Mouse (Mus musculus) heart, postnatal 36 days (tissue): ENCODE results near the gene Eif4g3. TPM values are rescaled to one million over a fixed set of nuclear protein-coding genes. Genes with fewer than 3 reads are reported as not detected.

Experiments
- DNase-seq, 2 experiments: peaks; one replicate each; pipeline ENCODE4 v3.0.0; 2021 to 2022
- intact Hi-C: fragments of 180-260 bp; cut with DNase I; formaldehyde crosslinking; loops from one replicate; pipeline ENCODE4 v1.15.1; 2025
- total RNA-seq, 2 experiments: library from RNA; stranded (reverse); gene quantifications; 2 replicates each; pipeline ENCODE4 v1.2.3; 2021

Gene Eif4g3
- total RNA-seq, 2 experiments from 2014 or later: 45.5 to 47.2 TPM

DNA sequence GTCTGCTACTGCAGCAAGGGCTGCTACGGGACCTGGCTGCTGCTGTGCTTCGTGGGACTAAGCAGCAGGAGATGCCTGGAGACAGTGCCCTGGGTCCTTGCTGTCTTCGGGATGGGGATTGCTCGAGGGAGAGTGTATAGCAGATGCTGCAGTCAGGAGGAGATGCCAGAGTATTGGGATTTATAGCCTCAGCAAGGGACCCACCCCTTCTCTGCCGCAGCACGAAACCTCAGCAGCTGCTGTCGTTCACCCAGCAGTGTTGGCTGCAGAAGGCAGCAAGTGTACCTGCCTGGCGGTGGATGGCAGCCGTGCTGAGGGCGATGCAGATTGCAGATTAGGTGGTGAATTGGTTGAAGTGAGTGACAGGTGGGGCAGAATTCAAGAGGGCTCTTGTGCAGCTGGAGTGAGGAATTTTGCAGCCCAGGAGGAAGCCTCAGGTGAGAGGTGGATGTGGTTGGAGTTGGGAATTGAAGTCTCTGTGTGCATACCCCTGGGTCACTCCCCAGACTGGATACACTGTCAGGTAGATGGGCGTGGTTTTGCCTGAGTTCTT is 24.3 kb downstream of the Eif4g3 start:
- intact Hi-C loops: no loop called here
- no peak for DNase-seq

DNA sequence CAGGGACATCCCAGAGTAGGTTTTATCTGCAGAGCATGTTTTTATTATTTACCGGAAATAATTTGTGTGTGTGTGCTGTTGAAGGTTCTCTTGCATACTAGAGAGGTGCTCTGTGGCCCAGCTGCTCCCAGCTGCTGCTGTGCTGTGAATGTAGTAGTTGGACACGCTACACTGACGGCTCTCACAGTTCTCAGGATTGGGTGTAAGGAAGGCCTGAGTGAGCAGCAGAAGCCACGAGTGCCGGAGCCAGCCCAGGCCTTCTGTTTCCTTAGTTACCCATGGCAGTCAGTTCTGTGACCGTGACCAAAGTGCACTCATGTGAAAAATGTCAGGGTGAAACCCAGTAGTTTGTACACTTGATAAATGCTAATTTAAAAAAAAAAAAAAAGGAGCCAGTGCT is 25.2 kb downstream of the Eif4g3 start:
- intact Hi-C loops: no loop called here
- peak in 1 of 2 experiments; percentile 49 for DNase-seq

DNA sequence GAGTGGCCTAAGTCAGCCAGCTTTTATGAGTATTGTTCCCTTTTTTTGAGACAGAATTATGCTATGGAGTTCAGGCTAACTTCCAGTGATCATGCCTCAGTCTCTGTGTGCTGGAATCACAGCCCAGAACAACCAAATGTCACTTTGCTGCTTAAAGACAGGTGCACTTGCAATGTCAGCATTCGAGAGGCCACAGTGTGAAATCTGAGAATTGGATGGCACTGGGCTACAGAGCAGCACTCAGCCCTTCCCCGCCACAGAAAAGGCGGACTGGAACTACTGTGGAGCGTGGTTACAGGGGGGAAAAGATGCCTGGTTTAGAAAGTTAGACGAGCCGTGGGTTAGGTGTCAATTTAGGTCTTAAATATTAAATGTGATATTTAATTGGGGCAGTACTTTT is 27.4 kb downstream of the Eif4g3 start:
- no peak for DNase-seq
- intact Hi-C loops: no loop called here

DNA sequence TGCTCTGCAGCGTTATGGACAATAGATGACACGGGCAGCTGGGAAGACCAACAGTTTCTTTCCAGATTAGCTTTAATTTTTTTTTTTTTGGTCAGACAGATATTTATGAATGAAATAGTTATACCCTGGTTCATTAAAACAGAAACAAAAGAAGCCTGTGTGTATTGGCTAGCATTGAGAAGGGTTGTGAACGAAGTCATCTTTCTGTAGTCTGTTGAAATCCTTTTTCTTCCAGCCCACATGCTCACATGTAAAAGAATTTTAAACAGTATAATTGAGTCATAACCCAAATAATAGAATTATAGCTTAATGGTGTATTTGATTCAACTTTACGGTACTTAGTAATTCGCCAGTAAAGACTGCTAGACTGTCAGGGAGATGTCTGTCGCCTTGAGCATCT is 28.8 kb downstream of the Eif4g3 start:
- intact Hi-C loops: no loop called here
- DNase-seq: no peak

DNA sequence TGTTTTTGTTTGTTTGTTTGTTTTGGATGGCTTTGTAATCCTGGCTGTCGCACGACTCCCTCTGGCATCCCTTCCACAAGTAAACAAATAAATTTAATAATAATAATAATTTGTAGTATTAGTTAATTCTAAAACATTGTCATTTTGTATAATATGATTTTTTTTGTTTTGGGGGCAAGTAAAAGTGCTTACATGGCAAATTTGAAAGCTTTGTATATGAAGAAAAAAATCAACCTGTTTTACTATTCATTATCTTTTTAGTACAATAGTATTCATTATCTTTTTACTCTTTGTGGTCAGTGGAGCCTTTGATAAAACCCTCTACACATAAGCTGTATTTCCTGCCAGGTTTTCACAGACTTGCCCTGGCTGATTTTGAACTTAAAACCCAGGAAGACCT is 29.9 kb downstream of the Eif4g3 start:
- DNase-seq: no peak
- intact Hi-C loops: no loop called here

DNA sequence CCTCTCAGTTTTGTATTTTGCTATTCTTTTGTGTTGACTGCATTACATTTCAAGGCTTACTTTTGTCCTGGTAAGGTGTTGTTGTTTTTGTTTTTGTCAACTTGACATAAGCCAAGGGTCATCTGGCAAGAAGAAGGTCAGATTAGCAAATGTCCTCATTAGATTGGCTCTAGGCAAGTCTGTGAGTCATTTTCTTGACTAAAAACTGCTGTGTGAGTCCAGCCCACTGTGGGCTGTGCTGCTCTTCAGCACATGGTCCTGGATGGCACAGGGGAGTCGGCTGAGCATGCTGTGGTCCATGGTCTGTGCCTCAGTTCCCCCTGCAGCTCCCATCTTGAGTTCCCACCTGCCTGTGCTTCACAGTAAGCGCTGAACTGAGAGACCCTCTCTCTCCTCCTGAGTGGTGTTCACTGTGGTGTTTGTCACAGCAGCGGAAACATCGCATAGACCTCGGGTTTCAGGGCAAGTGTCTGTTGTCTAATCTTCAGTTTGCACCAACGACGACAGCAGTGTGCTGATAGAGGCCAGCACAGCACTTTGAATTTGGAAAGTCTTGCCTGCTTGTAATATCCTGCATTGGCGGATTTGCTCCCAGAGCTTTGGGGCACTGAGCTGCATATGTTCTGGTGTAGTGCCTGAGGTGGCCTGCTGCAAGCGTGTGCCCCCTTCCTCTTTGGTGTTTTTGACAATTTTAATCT is 30.7 kb downstream of the Eif4g3 start:
- DNase-seq: no peak
- intact Hi-C loops: no loop called here

DNA sequence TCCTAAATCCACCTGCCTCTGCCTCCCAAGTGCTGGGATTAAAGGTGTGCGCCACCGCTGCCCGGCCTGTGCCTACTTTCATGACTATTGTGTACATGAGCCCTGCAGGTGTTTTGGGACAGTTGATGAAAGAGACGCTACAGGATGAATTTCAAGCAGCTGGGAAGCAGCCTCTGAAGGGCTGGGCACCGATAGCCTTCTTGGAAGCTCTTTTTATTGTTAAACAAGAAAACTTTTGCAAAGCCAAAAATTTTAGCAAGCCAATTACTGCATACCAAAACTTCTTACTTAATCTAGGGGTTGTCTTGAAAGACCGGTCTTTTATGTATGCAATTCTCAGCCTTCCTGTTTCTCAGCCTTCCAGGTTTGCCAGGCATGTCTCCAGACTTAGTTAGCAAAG is 36.3 kb downstream of the Eif4g3 start:
- intact Hi-C loops: no loop called here
- no peak for DNase-seq

DNA sequence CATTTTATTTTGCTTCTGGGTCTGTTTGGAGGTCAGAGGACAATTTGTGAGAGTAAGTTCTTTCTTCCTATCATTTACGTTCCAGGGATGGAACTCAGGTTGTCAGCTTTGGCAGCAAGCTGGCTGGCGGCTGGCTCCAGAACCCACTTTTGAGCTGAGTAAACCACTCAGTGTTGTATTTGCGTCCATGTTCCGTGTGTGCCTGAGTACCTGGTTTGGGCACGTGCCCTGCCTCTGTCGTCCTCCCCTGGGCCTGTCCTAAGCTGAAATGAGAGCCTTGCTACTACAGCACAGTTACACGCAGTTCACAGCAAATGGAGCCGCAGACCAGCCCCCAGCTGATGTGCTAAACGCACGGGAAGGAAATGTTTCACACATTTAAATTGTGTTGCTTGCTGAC is 39.0 kb downstream of the Eif4g3 start:
- intact Hi-C loops: no loop called here
- DNase-seq: no peak

DNA sequence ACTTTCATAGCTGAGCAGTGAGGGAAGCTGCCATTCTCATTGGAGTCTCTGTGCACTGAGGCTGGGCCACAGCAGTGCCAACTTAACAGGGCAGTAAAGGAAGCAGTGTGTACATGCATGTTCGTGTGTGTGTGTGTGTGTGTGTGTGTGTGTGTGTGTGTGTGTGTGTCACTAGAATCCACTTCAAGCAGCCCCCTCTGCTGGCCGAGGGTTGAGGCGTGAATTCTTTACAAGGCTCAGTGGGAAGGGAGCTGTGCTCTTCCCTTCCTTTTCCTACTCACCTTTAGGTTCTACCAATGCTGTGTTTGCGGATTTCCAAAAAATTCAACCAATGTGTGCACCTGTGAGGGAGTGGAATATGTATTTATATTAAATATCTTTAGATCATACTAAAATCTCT is 41.0 kb downstream of the Eif4g3 start:
- DNase-seq: no peak
- intact Hi-C loops: no loop called here

DNA sequence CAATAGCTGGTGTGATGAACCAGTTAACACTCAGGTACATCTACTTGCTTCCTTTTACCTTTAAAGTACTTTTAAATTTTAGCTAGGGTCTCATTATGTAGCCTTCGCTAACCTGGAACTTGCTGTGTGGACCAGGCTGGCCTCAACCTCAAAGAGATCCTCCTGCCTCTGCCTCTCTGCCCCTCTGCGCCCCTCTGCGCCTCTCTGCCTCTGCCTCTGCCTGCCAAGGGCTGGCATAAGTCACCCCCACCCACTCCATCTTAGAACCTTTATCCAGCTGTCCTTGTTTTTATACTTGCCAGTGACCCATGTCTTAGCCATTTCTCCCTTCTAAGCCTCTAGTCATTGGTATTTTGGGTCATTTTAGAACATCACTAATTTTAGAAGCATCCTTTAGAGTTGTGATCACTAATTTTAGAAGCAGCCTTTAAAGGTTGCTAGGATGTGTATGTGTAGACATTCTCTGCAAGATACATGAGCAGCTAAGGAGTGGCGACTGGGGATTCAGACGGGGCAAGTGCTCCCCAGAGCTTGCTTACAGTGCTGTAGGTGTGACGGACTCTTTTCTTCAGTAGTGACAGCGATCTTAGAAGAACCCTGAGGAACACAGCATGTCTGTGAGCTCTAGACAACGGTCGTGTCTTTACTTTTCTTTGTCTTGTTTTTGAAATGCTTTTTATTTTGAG is 42.8 kb downstream of the Eif4g3 start:
- DNase-seq: no peak
- intact Hi-C loops: no loop called here

DNA sequence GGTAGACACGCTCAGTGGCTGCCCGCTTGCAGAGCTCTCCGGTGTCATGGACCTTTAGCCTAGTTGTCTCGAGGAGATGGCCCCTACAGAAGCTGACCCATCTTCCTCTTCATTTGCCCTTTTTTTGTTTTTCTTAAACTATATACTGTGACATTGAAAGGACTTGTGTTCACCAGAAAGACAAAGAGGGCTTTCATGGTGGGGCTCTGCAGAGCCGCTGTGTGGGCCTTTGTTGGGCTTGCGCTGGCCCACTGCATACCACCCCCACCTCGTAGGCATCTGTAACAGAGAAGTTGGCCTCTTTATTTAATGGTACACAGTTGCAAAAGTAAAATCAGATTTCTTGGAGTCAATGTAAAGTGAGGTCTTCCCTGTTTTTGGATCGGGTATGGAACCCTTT is 44.3 kb downstream of the Eif4g3 start:
- intact Hi-C loops: no loop called here
- DNase-seq: no peak

DNA sequence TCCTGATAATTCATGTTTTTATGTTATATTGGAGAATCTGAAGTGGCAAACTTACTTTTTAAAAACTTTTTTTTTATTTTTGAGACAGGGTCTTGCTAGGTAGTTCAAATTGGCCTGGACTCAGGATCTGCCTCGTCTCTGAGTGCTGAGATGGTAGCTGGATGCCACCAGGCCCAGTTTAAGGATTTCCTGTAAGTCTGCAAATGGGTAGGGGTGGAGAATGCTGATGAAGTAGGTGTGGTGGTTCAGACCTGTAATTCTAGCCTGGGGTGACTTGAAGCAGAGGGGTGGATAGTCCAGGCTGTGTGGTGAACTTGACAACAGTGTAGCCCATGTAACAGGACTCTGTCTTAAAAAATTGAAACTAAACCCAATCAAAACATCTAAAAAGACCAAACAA is 45.1 kb downstream of the Eif4g3 start:
- DNase-seq: no peak
- intact Hi-C loops: no loop called here

DNA sequence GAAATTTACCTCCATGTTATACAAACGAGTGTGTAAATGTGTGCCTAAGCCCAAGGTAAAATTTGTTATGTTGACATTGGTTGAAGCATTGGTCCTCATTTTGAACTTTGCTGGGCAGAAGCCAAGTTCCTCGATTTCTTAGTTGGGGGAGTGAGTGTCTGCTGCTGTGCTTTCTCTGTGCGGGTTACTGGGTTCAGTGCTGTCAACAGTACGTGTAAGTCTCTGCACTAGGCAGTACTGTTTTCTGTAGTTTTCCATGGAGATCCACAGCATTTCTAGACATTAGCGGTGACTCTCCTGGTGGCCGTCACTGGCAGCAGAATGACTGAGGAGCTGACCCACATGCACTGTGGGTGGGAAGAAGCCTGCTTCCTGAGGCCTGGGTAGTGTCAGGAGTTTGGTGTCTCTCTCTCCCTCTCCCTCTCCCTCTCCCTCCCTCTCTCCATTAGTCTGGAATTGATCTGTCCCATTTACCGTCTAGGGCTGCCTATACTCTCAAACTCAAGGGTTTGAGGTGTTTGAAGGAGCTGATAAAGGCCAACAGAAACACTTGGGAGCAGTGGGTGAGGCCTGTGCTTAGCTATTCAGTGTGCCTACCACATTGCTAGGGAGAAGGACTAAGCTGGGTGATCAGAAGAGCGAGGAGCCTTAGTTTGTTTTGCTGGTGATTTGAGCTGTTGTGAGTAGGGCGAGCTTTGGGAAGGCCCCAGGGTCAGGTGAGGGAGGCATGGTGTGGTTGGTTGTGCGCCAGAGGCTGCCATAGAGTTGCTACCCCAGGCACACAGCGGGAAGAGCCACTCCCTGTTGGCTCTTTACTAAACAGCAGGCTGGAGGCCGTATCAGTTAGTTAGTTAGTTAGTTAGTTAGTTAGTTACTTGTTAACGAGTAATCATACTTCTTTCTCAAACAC is 45.8 kb downstream of the Eif4g3 start:
- DNase-seq: no peak
- intact Hi-C loops: no loop called here

DNA sequence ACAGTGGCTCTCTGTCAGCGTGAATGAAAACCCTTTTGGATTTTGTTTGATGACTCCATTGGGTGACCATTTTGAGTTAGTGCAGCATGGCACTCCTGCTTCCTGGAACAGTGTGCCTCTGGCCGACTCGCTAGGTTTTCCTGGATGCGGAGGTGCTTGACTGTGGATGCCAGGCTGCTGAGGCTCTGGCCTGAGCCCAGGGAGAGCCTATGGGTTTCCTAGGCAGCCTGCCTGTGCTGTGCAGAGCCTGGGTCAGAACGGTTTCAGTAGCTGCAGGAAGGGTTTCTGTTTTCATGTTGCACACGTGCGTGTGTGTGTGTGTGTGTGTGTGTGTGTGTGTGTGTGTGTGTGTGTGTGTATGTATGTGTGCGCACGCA is 46.4 kb downstream of the Eif4g3 start:
- DNase-seq: no peak
- intact Hi-C loops: no loop called here

DNA sequence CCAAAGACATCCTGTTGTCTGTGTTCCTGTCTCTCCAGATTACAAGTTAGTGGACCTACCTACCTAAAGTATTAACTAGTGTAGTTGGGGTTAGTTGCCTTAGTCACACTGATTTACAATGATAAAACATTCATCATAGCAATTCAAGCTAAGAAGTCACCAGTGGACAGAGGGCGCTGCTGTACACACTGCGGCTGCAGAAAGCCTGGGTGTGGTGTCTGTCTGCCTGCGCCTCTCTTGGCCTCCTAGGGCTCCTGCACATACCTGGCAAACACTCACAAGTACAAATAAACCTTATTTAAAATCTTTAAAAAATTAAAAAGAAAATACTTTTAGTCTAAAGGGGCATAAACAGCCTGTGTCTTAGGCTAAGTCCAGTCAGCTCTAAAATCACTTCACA is 47.8 kb downstream of the Eif4g3 start:
- no peak for DNase-seq
- intact Hi-C loops: no loop called here

DNA sequence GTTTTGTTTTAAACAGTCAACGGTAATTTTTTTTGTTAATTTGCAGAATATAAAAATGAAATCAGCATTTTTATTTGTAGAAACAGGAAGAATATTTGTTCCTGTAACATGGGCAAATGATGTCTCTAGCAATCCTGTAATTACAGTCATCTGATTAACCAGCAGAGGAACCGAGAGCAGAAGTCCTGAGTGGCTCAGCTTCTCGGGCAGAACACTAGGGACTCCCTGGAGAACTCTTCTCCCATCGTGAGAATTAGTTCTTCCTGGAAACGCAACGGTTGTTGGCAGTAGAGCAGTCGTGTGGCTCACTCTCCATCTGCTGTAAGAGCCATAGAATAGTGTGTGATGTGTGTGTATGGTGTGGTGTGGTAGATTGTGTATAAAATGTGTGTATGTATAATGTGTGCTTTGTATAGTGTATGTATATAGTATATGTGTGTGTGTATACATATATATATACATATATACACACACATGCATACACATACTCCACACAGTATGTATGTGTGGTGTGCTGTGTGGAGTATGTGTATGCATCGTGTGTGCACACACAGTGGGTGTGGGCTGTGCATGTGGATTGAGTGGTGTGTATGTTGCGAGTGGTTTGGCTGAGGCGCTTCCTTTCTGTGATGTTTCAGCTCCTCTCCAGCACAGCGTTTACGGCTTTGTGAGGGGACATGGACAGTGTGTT is 48.9 kb downstream of the Eif4g3 start:
- intact Hi-C loops: no loop called here

DNA sequence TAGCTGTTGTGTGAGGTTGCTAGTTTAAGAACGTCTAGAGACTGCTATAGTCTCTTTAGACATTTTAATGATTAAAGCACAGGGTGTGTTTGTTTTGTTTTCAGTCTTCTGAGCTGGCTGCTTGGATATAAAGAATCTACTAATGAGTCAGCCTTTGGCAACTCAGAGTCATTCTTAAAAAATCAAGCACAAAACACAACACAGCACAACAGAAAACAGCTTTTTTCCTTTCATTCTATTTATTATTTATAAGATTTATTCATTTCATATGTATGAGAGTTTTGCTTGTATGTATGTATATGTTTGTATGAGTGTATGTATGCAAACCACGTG is 49.4 kb downstream of the Eif4g3 start:
- intact Hi-C loops: no loop called here
- no peak for DNase-seq

More for the DNA sequence above, 48.9 kb downstream of the Eif4g3 start:
- DNase-seq: no peak

DNA sequence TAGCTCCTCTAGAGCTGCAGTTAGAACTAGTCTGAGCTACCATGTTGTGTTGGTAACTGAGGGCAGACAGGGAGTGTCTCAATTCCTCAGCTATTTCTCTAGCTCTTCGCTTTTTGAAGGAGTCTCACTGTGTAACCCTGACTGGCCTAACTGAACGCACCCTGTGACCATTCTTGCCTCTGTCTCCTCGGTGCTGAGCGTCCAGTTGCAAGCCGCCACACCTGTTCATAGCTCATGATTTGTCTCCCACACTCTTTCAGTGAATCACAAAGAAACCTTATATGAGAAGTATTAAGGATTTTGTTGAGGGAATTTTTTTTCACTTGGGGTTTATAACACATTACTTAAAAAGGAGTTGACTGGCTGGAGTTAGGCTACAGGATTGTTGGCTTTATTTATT is 49.8 kb downstream of the Eif4g3 start:
- intact Hi-C loops: no loop called here
- no peak for DNase-seq

DNA sequence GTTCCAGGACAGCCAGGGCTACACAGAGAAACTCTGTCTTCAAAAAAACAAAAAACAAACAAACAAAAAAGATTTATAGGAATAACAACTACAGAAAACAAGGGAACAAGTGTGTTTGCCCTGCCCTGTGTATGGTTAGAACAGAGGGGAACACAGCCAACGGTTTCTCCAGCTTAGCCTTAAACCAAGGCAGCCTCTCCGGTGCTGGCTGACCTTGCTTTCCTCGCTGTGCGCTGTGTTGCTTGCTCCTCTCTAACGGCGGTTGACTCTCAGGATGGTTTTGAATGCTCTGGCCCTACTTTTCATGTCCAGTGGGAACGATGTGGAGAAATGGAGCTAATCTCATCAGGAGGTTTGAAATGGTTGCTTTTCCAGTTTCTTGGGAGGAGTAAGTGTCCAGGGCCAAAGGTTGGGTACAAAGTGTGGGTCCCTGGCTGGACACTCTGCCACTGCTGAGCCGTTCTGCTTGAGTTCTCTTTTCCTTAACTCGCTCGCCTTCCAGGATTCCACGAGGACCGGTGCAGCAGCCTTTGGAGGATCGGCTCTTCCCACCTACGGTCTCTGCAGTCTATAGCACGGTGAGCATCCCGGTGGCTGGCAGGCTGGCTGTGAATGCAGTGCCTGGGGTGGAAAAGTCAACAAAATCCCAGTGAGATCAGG is 52.1 kb downstream of the Eif4g3 start:
- DNase-seq: no peak
- intact Hi-C loops: no loop called here

DNA sequence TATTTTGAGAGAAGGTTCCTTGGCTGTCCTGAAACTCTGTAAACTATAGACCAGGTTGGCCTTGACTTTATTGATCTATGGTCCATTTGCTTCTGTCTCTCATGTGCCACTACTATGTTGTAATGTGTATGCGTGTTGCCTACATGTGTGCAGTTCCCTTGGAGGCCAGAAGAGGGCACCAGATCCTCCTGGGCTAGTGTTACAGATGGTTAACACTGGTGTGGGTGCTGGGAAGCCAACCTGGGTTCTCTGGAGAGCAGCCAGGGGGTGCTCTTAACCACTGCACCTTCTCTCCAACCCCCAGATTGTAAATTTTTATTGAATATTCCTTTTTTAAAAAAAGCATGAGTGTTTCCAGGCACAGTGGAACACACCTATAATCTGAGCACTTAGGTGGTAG is 53.0 kb downstream of the Eif4g3 start:
- intact Hi-C loops: no loop called here
- no peak for DNase-seq
